Mouse (Mus musculus) ES-CJ7 (cell line): Measurements from ENCODE around the gene Gm43302.
A peak's percentile ranks its signal among the peaks of the same experiment; 100 is the strongest.
"Not testable (repeated sequence)": the region's sequence is repeated elsewhere in the genome, so short reads cannot be mapped to it uniquely, and the experiment has no call there.

Source experiments
- DNase-seq: peaks from one replicate; pipeline ENCODE4 v3.0.0; 2011; ENCODE audit warnings: low read depth, low spot score

Gene Gm43302

DNA sequence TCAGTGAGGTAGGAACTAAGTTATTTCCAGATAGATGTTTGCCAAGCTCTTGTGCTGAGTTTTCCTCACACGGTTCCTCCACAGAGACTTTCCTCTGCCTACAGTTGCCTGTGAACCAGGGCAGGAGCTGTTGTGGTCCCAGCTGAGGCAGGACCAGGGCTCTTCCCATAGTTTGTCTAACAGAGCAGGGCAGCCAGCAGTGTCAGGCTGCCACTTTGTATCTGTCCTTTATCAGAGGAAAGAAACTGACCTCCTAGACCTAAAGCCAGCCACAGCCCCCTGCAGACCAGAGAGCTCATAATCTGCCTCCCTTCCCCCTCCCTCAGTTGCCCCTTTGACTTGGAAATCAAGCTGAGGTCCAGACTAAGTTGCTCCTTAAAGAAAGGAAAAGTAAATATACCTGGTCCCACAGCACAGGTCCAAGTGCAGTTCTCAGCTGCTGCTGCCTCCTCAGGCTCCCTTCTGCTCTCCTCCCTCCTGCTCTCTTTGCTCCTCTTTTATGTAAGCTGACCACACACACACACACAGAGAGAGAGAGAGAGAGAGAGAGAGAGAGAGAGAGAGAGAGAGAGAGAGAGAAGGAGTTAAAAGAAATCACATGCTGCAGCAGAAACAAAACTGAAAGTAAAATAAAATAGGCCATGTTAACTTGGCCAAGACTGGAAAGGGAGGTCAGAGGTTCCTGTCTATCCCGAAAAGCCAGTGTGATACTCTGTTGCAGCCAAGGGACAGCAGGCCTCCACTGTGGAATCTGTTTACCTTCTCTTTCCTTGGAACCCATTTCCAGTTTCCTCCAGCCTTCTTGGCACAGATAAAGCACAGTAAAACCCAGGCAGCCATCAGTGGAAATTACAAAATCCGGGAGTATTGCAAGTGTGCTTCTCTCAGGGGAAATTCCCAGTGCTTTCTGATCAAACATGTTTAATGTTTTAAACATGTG lies at the start of gene Gm43302, which contains the start of gene Gbp6:
TSS of gene Gm43302 (minus strand) at position 470 of the 940 bp plus-strand sequence.
TSS of gene Gbp6 (minus strand) at position 473 of the 940 bp plus-strand sequence.
- DNase-seq, result not testable (repeated sequence)

DNA sequence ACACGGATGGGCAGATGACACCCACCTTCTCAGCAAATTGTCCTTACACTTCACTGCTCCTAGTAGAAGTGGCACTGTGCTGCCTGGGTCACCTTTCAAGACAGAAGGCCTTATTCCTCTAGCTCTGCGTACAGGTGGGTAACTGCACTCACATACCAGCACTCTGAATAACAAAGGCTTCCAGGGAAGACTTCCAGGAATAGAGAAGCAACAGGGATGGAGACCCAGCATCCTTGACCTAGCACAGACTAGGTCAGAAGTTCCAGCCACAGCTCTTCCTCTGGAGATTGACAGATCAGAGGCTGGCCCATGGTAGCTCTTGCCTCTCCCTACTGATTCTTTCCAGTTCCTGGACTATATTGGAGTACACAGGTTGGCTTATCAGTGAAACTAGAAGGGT lies 47.8 kb upstream of the Gm43302 start:
- peak; percentile 66 for DNase-seq

DNA sequence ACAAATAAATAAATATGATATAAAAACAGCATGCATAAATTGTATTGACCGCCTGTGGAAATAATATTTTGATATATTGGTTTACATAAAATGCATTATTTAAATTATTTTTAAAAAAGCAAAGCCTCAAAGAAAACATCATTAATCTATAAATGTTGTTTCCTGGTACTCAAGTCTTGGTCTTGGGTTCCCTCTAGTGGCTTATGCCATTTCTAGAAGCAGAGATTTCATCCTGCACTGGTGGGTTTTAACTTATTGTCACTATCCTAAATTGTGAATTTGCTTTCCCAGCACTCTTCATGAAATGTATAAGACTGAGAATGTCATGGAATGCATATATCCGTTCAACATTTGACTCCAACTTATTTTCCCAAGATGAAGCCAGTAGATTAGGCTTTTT lies 29.0 kb upstream of the Gm43302 start:
- no peak for DNase-seq

DNA sequence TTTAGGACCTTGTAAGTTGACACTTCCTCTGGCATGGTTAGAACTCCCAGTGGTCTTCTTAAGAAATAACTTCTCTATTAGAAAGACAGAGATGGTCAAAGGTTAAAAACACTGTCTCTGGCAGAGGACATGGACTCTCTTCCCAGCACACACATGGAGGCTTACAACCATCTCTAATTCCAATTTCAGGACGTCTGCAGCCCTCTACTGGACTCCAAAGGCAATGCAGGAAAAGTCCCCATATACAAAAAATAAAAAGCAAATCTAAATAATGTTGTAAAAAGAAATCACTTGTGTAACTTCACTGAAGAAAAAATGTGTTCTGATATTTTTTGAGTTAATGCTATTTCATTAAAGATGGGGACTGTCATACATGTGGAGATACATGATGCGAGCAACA lies 17.4 kb upstream of the Gm43302 start:
- DNase-seq, result peak; percentile 8

DNA sequence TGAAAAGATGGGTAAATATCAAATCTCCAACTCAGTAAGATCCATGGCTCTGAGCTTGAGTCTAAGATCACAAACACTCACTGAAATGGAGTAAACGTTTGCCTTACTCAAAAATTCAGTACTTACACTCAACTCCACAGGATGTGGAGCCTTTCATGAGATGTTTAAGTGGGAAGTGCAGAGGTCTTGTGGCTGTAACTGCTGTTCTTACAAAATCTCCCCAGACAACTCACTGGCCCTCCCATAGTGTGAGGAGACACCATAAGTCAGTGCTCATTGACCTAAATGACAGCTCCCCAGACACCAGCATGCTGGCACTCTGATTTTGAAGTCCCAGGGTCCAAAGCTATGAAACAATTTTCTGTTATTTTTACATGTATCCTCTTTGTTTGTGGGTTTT lies 15.7 kb upstream of the Gm43302 start:
- DNase-seq, result not testable (repeated sequence)

DNA sequence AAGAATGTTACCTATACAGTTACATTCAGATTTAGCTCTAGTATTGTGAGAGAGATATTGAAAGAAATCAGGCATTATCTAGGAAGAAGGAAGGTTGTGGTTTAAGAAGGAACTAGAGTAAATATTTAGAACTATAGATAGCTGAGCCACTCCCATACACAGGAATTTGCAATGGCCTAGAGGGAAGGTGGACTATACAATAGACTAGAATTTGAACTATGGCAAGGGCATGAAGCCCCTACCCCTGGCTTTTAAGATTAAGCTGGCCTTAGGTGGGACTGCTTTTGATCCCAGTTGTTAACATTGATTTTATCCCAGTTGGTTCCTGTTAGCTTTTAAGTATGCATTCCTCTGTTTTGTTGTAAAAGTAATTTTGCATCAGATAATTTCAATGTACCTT lies 13.5 kb upstream of the Gm43302 start:
- not testable (repeated sequence) for DNase-seq

DNA sequence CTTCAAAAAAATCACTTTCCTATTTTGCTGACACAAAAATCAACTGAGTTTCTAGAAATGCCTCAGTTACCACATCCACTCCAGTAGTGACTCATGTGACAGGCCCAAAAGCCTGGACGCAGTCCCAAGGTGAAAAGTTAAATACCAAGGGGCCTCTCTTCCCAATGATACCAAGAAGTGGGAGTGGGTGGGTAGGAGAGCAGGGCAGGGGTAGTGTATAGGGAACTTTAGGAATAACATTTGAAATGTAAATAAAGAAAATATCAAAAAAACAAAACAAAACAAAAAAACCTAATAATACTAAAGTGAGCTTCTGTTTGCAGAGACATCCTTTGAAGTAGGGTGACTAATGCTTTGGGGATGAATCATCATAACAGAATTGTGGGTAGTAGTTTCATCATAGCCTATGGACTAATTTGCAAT lies 12.7 kb upstream of the Gm43302 start:
- no peak for DNase-seq

DNA sequence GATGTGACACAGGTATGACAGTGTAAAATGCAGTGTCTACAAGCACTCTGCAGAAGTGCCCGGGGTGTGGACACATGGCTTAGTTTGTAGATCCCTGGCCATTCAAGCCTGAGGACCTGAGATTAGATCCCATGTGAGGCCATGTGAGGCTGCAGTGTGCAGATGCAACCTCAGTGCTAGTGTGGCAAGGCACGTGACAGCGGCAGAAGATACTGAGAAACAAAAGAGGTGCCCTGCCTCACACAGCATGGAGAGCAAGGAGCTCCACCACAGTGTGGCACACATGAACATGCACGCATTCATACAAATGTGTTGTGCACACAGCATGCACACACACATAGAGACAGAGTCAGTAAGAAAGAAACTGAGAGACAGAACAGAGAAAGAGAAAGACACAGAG lies 12.2 kb upstream of the Gm43302 start:
- DNase-seq, result not testable (repeated sequence)

DNA sequence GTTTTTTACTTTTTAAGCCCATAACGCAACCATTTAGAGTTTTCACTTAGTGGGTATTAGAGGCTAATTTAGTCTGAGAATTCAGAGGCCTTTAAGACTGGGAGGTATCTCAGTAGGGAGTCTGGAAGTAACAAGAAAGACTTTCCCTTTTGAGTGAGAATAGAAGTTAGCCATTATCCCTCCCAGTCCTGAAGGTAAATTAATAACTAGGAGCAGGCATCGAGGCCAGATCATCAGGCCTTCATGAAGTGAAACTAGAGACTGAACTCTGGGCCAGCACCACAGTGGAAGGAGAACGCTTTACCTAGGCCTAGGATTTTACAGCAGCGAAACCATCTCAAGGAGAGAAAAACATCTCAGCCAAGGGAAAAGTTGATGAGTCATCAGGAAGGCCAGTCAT lies 8.5 kb upstream of the Gm43302 start:
- DNase-seq, result no peak

DNA sequence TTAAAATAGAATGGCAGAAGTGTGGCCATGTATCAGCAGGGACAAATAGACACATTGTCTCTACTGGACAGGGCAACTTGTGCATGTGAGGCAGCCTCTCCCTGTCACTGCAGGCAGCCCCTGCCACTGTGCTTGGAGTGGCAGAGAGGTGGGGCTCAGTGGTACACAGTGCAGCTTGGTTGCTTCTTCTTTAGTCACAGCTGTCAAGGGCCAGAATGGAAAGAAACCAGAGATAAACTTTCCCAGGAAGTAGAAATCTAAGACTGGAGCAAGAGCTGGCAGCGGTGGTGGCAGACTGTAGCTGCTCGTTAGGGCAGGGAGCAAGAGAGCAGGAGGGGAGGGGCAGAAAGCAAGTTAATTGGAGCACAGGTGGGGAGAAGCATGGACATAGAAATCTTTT lies 8.0 kb upstream of the Gm43302 start:
- DNase-seq, result no peak

DNA sequence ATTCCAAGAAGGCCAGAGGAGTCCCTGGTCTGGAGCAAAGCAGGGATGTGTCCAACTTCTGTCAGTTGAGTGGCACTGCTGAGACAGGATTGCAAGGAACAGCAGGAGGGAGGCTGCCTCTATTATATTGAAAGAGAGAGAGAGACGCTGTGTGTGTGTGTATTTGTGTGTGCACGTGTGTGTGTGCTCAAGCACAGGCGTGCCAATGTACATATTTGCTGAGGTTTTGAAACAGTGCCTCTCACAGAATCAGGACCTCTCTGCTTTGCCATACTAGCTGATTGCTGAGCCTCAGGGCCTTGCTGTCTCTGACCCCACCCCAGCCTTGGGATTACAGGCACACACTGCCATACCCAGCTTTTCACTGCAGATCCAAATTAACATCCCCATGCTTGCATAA lies 2.3 kb upstream of the Gm43302 start:
- no peak for DNase-seq

DNA sequence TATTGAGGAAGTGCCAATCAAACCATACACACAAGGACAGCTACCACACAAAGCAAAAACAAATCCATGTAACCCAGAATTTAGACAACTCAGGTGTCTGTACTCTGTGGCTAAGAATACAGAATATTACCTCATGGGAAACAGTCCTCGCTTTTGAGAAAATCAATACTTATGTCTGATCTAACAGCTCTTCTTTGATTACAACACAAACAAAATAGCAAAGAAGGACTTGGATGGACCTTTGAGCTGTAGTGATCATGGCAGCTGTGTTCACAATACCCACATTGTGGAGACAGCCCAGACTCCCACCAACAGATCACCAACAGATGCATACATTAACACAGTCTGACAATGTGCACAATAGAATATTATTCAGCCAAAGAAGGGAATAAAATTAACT lies 1.0 kb downstream of the Gm43302 start:
- no peak for DNase-seq

DNA sequence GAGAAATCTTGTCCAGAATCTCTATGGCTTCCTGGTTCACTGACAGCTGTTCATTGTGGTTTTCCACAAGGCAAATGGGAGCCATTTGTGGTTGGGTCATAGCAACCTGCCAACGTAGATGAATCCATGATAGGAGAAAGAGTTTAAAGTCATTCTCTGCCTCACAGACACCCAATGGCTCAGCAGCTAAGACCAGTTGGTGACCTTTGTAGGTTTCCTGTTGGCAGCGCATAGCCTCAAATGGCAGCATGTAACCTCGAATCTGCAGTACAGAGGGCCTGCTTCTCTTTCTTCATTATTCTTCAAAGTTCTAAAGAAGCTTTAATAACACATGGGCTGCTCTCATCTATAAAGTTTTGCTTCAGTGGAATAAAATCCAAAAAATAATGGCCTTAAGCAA lies 2.6 kb downstream of the Gm43302 start:
- not testable (repeated sequence) for DNase-seq

DNA sequence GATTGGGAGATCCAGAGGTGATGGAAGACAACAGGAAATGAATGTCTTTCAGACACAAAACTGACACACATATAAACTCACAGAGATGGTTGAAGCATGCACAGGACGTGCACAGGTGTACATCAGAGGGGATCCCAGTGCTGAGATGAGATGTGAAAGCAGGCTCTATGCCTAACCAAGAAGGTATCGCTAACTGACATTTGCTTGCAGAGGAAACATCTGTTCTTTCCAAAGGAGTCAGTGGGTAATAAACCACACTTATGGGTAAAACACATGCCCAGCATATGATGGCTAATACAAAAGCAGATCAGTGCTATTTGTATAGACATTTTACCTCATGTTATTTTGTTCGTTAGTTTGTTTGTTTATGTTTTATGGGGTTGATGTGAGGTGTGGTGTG lies 32.8 kb downstream of the Gm43302 start:
- DNase-seq, result not testable (repeated sequence)

DNA sequence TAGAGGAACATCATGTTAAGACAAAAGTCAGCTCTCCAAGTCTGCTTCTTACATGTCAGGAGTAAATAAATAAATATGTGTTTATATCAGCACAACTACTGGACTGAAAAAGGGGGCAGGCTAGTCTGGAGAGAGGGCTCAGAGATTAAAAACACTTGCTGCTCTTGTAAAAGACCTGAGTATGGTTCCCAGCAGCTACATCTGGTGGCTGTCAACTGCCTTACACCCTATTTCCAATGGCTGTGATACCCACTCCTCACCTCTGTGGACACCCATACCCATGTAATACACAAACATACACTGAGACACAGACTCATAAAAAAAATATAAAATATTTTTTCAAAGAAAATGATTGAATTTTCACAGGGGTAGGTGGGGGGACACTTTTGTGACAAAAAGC lies 41.0 kb downstream of the Gm43302 start:
- DNase-seq, result no peak

DNA sequence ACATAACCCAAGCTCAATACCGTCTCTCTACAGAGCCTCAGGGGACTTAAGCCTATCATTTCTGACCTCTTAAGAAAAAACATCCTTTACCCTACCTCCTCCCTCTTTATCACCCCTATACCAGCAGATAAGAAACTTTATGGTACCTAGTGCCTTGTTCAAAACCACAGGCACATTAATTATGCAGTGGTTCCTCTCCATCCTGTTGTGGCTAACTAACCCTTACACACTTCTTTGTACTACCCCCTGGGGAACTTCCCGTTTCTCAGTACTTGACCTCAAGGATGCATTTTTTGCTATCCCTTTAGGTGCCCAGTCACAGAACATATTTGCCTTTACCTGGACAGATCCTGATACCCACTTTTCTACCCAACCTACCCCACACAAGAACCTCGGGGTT lies 48.8 kb downstream of the Gm43302 start:
- DNase-seq, result not testable (repeated sequence)

DNA sequence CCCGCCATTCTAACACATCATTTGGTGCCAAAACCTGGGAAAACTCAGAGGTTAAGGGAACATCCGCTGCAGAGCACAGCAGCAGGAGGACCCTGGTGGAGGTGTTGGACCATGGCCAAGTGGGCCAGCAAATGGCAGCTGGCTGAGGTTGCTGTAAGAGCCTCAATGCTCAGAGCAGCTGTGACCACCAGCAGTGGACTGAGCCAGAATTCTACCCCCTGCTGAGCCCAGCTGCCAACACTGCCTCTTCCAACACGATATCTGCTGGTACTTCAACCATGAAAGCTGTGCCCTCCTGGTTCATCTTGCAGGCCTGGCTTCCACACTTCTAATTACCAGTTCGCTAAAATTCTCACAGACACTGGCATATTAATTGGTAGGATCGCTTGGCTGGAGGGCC lies 52.5 kb downstream of the Gm43302 start:
- not testable (repeated sequence) for DNase-seq

DNA sequence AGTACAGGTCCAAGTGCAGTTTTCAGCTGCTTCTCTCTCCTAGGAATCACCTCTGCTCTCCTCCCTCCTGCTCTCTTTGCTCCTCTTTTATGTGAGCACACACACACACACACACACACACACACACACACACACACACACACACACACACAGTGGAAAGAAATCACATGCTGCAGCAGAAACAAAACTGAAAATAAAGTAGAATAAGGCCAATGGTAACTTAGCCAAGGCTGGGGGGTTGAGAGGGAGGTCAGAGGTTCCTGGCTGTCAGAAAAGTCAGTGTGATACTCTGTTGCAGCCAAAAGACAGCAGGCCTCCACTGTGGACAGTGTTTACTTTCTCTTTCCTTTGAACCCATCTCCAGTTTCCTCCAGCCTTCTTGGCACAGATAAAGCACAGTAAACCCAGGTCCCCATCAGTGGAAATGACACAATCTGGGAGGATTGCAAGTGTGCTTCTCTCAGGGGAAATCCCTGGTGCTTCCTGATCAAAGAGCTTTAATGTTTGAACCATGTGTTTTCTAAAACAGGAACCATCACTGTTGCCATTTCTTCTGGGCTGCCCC lies 53.9 kb downstream of the Gm43302 start, which contains the start of gene Gbp10:
TSS of gene Gbp10 (minus strand) at position 51 of the 565 bp plus-strand sequence.
- DNase-seq, result not testable (repeated sequence)

DNA sequence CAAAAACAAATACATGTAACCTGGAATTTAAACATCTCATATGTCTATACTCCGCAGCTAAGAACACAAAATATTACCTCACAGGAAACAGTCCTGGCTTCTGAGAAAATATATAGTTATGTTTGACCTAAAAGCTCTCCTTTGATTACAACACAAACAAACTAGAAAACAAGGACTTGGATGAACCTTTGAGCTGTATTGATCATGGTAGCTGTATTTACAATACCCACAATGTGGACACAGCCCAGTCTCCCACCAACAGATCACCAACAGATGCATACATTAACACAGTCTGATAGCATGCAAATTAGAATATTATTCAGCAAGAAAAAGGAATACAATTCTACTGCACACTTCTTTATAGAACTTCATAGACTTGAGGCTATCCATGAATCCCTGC lies 55.1 kb downstream of the Gm43302 start:
- not testable (repeated sequence) for DNase-seq

DNA sequence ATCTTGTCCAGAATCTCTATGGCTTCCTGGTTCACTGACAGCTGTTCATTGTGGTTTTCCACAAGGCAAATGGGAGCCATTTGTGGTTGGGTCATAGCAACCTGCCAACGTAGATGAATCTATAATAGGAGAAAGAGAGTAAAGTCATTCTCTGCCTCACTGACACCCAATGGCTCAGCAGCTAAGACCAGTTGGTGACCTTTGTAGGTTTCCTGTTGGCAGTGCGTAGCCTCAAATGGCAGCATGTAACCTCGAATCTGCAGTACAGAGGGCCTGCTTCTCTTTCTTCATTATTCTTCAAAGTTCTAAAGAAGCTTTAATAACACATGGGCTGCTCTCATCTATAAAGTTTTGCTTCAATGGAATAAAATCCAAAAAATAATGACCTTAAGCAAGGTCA lies 57.5 kb downstream of the Gm43302 start:
- not testable (repeated sequence) for DNase-seq

DNA sequence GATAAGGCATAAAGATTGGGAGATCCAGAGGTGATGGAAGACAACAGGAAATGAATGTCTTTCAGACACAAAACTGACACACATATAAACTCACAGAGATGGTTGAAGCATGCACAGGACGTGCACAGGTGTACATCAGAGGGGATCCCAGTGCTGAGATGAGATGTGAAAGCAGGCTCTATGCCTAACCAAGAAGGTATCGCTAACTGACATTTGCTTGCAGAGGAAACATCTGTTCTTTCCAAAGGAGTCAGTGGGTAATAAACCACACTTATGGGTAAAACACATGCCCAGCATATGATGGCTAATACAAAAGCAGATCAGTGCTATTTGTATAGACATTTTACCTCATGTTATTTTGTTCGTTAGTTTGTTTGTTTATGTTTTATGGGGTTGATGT lies 84.5 kb downstream of the Gm43302 start:
- not testable (repeated sequence) for DNase-seq

DNA sequence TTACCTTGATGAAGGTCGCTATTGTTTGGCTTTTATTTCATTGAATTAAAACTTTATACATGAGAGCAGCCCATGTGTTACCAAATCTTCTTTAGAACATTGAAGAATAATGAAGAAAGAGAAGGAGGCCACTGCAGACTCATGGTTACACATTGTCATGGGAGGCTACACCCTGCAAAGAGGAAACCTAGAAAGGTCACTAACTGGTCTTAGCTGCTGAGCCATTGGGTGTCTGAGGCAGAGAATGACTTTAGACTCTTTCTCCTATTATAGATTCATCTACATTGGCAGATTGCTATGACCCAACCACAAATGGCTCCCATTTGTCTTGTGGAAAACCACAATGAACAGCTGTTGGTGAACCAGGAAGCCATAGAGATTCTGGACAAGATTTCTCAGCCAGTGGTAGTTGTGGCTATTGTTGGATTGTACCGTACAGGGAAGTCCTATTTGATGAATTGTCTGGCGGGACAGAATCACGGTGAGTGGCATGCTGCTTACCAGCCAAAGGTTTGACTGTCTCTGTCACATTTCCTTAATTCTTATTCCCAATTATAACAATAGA lies 92.6 kb downstream of the Gm43302 start:
- DNase-seq, result not testable (repeated sequence)
